Mouse (Mus musculus) cerebellum, postnatal 14 days (tissue): ENCODE measurements at regions not wholly inside any gene's neighbourhood (a gene's known extent, or its start where the extent isn't known, plus 50 kb on each side); places are given as distances from the start of the nearest gene placed in this dataset.

Experiments
- DNase-seq, 2 experiments: peaks; one replicate each; pipeline ENCODE4 v3.0.0; 2021; ENCODE audit warnings: mixed read lengths in 2 of 2

DNA sequence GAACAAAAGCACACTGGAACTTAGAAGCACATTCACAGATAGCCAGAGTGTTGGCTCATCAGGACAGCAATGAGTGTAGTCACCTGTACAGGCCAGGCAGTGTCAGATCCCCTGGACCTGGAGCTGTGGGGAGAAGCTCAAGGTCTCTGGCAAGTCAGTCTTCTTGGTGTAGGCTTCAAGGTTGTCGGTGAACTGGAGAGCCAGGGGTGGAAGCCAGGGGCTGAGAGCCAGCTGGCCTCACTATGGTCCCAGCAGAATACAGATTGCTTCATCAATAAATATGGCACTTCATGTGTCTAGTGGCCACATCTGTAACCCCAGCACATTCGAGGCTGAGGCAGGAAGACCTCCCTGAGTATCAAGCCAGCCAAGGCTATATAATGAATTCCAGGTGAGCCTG, 101.0 kb upstream of the Tgfbr2 start:
- DNase-seq, result no peak

GRCm38 (mm10) chr9:116272446-116272845, 97.3 kb upstream of the Tgfbr2 start:
- no peak for DNase-seq

DNA sequence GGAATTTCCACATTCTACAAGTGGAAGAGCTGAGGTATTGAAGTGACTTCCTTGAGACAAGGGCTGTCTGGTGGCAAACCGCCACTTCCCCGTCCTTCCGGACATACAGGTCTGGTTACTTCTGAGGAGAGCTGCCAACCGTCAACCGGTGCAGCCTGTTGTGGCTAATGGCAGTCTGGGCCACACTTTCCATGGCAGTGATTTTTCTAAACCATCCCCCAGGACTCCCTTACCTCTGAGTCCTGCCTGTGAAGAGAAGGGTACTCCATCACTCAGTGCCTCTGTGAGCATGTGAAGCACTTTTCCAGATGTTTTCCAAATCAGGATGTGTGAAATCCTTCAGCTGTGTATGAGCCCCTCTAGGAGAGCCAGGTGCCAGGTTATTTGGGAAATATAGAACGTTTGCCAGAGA, 95.3 kb upstream of the Tgfbr2 start:
- DNase-seq, result no peak

DNA sequence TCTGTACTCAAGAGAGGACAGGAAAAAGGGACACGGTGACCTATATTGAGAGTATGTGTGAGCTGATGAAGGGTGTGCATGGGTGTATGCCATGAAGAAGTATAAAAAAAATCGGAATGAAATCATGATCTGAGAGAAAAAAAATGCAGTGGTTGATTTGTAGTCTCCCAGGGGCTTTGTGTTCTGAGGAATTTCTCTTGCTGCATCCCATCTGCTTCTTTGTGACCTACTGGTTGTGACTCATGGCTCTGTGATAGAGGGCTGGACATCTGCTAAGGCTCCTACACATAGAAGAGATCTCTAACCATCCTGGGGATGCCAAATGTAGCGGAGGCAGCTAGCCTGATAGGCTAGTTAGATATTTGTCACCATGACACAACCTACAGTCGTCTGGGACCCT, 92.3 kb upstream of the Tgfbr2 start:
- no peak for DNase-seq

- no peak for DNase-seq
Measured at GRCm38 (mm10) chr9:116263833-116264232, 88.7 kb upstream of the Tgfbr2 start.

GRCm38 (mm10) chr9:116259569-116259968, 84.4 kb upstream of the Tgfbr2 start:
- no peak for DNase-seq

DNA sequence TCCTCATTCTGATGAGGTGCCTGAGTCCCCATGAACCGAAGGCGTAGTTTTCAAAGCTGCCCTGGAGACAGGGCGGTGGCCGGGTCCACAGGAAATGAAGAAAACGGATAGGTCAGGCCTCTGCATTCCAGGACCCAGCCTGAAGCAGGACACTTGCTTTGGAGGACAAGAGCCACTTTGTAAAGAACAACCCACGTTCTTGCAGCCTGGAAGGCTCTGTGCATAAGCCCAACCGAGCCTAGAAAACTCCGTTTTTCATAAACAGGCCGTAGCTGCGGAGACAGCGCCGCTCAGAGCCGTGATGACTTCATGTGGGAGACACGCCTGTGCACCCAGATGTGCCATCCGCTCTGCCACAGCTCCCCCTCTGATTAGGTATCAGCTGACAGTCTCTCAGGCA, 78.4 kb upstream of the Tgfbr2 start:
- no peak for DNase-seq

- DNase-seq, result no peak
Measured at GRCm38 (mm10) chr9:116252788-116253187, 77.6 kb upstream of the Tgfbr2 start.

DNA sequence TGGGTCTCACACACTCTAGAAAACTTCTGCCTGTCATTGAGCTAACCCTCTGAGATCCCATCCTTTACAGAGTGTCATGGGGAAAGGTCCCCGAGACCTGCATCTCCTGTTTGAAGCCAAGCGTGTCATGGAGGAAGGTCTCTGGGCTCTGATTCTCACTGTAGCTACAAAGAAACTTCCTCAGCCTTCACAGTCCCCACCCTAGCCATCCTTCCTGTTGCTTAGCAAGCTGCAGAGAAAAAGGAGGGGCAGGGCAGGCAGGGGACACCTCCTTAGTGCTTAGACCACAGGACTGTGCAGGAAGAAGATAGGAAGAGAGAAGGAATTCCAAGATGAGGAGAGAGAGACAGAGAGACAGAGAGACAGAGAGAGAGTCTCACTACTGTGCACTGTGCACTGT, 74.6 kb upstream of the Tgfbr2 start:
- DNase-seq, result no peak

GRCm38 (mm10) chr9:116245136-116245535, 70.0 kb upstream of the Tgfbr2 start:
- no peak for DNase-seq

- no peak for DNase-seq
Measured at GRCm38 (mm10) chr9:116244619-116244899, 69.4 kb upstream of the Tgfbr2 start.

GRCm38 (mm10) chr9:116243775-116244618, 68.8 kb upstream of the Tgfbr2 start:
- DNase-seq, result no peak

GRCm38 (mm10) chr9:116241933-116242526, 66.9 kb upstream of the Tgfbr2 start:
- no peak for DNase-seq

- no peak for DNase-seq
Measured at GRCm38 (mm10) chr9:116241290-116241689, 66.1 kb upstream of the Tgfbr2 start.

GRCm38 (mm10) chr9:116236836-116237235, 61.7 kb upstream of the Tgfbr2 start:
- DNase-seq, result no peak

GRCm38 (mm10) chr9:116234170-116234569, 59.0 kb upstream of the Tgfbr2 start:
- no peak for DNase-seq

- peak; percentile 12 to 20 for DNase-seq
Measured at GRCm38 (mm10) chr9:116232386-116232785, 57.2 kb upstream of the Tgfbr2 start.

GRCm38 (mm10) chr9:116231351-116232311, 56.5 kb upstream of the Tgfbr2 start:
- DNase-seq, result peak; percentile 22 to 37

GRCm38 (mm10) chr9:116230346-116230745, 55.2 kb upstream of the Tgfbr2 start:
- DNase-seq, result no peak

GRCm38 (mm10) chr9:116228443-116228842, 53.3 kb upstream of the Tgfbr2 start:
- DNase-seq, result no peak

DNA sequence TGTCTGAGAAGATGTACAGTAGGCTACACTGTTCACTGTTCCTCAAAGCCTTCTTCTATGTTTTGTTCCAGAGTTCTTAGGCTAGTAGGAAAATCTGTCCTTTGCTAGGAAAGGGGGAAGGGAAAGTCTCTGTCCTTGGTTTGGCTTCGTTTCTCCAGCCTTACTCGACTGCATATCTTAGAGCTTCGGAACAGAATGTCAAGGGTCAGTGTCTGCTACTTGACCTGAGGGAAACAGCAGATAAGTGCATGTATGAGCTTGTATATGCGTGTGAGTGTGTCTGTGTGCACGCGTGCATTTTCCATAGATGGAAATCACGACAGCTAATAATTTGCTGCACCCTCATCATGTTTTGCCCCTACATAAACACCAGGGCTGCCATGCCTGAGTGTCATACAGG, 52.6 kb upstream of the Tgfbr2 start:
- DNase-seq, result no peak
